Mouse (Mus musculus) lung, adult 2 months (tissue): ENCODE measurements around the gene Tprn.

Experiments used
- CTCF ChIP-seq: fragments of 200-500 bp; IDR thresholded peaks from 2 replicates; pipeline ENCODE4 v1.5.1; 2011; ENCODE audit warnings: mild to moderate bottlenecking, low read length, control low read depth; ENCODE audit not compliant: insufficient read depth
- POLR2A ChIP-seq: fragments of 200-500 bp; IDR thresholded peaks from 2 replicates; pipeline ENCODE4 v1.6.1; 2011; ENCODE audit warnings: low read depth, mild to moderate bottlenecking, control low read depth, low read length, borderline replicate concordance; ENCODE audit errors: extremely low read depth

DNA sequence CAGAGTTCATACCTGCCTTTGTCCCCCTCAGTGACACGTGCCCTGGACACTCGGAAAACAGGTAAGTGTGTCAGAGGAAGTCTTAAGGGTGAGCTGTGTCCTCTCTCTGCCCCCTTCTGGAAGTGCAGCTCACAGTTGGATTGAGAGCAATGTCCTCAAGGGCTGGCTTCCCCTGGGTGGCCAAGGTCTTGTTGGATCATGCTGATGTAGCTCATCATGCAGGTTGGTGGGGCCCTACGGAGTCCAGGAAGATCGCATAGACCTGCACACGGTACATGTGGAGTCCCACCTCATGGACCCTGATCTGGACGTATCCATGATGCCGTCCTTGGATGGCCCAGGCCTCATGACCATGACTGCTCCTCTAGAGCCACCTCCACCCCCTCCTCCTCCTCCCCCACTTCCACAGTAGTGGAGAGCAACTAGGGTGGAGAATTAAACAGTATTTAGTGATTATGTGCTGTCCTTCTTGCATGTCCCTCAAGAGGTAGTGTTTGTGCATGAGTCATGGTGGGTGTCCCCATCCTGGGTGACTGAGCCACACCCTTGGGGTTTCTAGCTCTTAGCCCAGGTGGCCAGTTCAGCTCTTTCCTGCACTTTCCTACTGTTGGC, 26.4 kb downstream of the Tprn start:
- TF ChIP-seq CTCF = no peak
- no peak for TF ChIP-seq POLR2A
